Mouse (Mus musculus) adrenal gland, adult 8-10 months (tissue): ENCODE data around the gene Gng5. TPM values are rescaled to one million over a fixed set of nuclear protein-coding genes. Genes with fewer than 3 reads are reported as not detected.

ENCODE experiments used
- DNase-seq: peaks from one replicate; pipeline ENCODE4 v3.0.0; 2022
- total RNA-seq, 4 experiments: library from RNA; stranded (reverse); gene quantifications; 2 replicates each; pipeline ENCODE4 v1.2.4; 2022

Gene Gng5
- total RNA-seq: 100 to 1,000 TPM; 186 to 235 (median 206) TPM

DNA sequence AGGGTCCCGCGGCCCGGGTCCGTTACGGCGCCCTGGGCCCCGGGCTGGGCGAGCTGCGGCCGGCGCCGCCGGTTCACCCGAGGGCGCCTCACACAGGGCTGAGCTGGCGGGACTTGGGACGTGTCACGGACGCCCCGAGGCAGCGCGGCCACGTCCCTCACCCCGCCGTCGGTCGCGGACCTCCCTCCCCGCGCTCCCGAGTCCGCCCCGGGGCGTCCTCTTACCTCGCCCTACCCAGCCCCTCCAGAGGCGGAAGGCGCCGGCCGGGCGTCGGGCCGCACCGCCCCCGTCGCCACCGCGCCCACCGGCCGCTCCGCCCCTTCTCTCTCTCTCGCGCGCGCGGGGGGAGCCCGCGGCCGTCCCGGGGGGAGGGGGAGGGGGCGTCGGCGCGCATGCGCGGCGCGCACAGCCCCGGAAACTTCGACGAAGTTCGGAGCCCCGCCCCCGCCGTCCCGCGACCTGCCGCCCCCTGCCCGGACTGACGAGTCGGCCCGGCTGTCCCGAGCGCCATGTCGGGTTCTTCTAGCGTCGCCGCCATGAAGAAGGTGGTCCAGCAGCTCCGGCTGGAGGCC is at the start of gene Gng5, which contains the start of gene Spata1:
Gene Gng5, plus strand, starts transcription at position 377 of the 572 bp plus-strand sequence.
Gene Spata1, minus strand, starts transcription at position 323 of the 572 bp plus-strand sequence.
- peak; percentile 85 for DNase-seq

DNA sequence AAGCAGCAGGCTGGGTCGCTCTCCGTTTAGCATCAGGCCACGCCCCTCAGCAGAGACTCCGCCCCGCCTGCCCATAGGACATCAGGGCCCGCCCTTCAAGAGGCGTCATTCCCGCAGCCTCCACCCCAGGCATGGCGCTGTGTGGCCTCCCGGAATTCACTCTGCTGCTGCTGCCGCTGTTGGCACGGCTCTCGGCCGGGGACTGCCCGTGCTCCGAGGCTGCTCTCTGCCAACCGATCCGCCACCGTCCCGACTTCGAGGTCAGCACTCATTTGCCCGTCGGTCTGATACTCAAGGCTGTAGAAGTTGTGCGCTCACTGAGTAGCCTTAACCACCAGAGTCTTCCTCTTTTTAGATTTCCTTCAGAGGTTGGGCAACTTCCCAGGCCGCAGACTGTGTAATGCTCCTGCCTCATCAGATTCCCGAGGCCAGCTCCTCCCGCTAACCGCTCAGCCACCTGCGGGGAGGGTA is 49.2 kb upstream of the Gng5 start:
- peak; percentile 90 for DNase-seq

DNA sequence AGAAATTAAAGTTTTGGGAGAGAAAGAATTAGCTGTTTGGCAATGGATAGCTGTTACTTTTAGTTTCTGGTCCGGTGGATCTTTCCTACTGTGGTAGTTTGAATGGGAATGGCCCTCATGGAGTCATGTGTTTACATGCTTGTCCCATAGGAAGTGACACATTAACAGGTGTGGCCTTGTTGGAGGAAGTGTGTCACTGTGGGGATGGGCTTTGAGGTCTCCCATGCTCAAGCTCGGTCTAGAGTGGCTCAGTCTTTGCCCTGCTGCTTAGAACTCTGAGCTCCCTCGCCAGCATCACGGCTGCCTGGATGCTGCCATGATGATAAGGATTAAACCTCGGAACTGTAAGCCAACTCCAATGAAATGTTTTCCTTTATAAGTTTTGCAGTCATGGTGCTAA is 48.2 kb upstream of the Gng5 start:
- no peak for DNase-seq

DNA sequence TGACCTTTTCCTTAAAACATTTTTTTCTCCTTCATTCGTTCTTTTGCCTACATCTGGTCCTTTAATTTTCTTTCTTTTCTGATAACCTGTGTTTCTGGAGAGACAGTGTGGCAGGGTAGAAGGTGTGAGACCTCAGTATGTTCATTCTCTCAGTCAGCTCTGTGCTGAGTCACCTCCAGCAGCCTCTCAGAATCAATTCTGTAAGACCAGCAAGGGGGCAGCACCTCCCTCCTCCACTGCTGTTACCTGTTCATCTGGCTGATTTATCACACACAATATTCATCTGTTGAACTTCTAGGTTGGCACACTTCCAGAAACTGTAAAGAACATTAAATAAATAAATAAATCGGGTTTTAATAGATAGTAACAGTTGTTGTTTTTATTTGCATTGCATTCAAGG is 36.7 kb upstream of the Gng5 start:
- DNase-seq: no peak

- DNase-seq: no peak
Measured at GRCm38 (mm10) chr3:146469226-146469625, 30.4 kb upstream of the Gng5 start.

DNA sequence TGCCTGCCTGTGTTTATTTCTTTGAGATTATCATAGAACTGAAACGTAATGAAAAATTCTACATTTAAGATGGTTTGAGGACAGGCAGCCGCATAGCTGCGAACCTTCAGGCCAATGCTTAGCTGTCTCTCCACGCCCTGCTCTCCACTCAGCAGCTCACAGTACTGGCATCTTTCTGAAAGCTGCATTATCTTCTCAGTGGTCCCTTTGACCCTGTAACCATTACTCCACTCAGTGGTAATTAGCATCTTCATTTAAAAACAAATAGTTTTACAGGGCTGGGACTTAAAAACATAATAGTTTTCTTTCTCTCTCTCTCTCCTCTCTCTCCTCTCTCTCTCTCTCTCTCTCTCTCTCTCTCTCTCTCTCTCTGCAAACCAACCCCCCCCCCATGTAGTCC is 26.9 kb upstream of the Gng5 start:
- DNase-seq: no peak

DNA sequence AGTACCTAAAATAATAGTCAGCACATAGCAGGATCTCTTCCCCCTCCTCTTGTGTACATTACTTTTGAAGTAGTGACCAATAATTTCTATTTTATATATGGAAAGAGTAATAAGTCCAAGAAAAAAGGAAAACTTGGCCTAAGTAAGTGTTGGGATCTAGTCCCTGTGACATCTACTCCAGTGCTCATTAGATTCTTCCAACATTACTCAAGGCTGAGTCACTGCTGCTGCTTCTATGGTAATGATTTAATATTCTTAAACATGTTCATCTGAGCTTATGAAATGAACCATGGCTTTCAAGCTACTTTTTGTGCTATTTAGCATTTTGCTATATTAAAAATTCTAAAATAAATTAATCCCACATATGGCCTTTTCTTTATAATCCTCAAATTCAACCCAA is 25.9 kb upstream of the Gng5 start:
- no peak for DNase-seq

DNA sequence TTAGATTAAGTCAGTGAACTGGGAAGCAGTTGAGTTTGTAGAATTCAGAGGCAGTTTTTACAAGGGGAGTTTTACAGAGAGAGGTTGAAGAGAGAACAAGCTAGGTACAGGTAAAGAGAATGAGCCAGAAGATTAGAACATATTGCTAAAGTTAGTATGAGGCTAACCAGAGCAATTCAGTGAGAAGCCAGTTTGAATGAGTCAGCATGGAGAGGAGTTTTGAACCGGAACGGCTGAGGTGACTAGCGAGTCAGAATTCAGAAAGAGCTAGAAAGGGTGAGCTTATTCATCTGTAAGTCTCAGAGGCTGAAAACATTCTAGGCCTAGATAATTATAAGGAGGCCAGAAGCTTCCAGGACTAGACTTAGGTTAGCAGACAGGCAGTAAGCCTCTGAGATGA is 25.2 kb upstream of the Gng5 start:
- no peak for DNase-seq

DNA sequence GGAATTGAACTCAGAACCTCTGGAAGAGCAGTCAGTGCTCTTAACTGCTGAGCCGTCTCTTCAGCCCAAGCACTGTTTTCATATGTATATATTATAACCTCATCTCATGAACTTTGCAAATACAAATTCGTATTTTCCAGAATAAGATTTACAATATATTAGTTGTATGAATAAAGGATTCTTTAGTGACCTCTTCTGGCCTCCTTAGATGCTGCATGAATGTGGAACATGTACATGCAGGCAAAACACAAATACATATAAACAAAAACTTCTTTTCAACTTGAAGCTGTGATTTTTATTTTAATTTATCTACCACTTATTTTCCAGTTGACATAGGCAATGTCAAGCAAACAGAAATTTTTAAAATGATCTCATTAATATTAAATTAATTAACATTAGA is 17.6 kb upstream of the Gng5 start:
- DNase-seq: no peak

DNA sequence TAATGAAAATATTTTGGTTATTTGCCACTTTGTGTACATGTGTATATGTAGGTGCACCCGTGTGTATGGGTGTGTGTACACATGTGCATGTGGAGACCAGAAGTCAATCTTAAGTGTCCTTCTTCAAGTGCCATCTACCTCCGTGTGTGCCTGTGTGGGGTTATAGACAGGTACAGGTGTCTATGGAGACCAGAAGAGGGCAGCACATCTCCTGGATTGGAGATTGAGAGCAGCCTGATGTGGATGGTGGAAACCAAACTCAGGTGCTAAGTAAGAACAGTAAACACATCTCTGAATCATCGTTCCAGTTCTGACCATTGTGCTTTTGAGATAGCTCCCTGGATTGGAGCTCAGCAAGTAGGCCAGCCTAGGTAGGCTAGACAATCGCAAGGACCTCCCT is 13.1 kb upstream of the Gng5 start:
- no peak for DNase-seq

DNA sequence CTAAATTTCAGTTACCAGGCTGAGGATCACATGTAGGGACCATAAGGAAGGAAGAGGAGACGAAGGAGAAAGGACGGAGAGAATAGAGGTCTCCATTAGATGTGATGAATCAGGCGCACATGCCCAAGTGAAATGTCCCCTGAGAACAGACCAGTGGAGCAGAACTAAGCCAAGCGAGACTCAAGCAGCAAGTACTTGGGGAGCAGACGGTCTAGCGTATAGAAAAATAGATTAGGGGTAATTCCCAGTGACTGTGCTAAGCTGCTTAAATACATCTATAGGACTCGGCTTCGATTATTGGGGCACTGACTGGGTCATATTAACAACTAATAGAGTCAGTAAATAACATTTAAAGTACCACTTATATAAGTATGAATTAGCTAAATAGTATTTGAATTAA is 4.7 kb upstream of the Gng5 start:
- no peak for DNase-seq

GRCm38 (mm10) chr3:146498989-146499388 is 618 bp upstream of the Gng5 start:
- DNase-seq: no peak

DNA sequence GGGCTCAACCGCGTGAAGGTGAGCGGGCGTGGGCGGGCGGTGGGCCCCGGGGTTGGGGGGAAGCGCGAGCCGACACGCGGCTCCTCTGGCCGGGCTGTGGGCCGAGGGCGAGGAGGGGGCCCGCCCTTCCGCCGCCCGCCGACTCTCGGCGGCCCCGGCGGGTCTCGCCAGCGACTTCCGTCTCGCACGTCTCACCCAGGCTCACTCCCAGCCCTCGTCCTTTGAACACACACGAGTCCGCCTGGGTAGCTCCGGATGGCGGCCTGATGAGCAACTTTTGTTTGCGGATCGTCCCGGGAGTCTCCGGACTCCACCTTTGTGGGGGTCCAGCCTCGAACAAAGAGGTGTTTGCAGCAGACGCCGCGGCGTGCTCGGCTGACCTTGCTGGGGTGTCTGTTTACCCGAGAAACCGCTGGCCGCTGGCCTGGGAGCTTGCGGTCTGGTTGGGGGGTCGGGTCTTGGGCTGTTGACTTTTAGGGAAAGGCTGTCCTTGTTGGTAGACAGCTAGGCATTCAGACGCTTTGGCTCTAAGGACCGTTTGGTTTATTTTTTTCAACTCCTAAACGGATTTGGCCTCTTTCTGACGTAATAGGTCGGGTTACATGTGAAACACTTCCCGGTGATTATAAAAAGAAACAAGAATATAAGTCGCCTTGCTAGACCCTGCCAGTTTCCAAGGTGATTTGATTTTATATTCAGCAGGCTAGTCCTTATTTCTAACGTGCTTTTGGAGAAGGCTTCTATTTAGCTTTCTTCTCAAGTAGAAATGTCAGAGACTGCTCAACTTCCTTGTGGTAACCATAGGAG is 599 bp downstream of the Gng5 start:
- DNase-seq: peak; percentile 54

- no peak for DNase-seq
Measured at GRCm38 (mm10) chr3:146500810-146501201, 1.2 kb downstream of the Gng5 start.

GRCm38 (mm10) chr3:146501601-146502123 is 2.1 kb downstream of the Gng5 start:
- no peak for DNase-seq

DNA sequence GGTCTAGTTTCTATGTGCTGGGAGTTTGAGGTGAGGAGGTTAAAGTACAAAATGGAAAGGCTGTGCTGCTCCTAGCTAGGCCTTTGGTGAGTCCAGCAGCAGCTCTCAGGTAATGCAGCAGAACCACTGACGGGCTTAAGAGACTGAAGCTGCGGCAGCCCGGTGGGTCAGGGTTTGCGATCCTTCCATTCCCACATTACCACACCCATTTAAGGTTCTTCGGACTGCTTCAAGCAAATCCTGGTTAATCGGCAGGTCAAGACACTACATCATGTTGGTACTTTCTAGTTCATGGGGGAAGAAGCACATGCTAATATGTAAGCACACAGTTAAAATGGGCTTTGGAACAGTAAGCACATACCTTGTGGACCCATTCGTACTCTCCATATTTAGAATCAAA is 7.1 kb downstream of the Gng5 start:
- DNase-seq: no peak

DNA sequence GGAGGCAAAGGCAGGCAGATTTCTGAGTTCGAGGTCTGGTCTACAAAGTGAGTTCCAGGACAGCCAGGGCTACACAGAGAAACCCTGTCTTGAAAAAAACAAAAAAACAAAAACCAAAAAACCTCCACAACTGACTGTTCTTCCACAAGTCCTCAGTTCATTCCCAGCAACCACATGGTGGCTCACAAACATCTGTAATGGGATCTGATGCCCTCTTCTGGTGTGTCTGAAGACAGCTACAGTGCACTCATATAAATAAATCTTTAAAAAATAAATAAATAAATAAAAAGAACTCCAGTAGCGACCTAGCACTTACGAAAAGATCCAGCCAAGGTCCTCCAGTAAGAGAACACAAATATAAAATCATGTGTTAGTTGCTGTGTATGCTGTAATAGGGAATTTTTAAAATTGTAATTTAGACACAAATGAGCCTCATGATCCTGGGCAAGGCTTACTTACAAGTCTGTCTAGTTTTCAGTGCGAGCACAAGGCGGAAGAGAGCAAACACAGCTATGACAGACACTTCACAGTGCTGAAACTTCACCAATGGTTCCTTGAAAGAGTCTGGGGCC is 20.7 kb downstream of the Gng5 start:
- DNase-seq: no peak

GRCm38 (mm10) chr3:146520798-146521651 is 21.4 kb downstream of the Gng5 start, which contains the start of gene Rpf1:
TSS of gene Rpf1 (minus strand) at chr3:146521429.
- peak; percentile 89 for DNase-seq

DNA sequence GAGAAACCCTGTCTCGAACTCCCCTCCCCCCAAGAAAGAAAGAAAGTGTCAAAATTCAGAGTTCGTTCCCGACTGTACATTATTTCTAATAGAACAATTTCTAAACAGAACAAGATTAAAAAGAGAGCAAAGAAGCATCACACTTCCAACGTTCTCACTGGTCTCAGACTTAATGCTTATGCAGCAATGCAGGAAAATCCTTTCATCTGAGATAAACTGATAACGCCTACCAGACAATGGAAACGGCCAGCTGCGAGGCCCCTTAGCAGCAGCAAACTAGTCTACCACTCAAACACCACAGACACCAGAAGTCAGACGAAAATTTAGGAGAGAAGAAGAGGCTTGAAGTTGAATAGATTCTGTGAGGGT is 22.0 kb downstream of the Gng5 start:
- no peak for DNase-seq

DNA sequence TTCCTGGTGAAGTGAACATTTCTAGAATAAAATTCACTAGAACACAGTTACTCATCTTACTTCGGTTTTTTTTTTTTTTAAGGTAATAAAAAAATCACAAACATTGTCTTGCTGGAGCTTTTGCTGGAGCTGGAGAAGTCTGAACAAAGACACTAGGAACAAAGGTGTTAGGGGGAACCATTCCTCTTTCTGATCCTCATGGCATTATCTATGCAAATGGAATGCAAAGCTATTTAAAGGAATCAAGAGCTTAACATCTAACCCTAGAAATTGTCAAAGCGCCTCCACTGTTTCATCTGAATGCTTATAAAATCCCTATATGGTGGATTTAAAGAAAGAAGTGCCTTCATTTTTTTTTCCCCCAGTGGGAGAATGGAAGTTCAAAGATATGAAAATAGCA is 28.7 kb downstream of the Gng5 start:
- no peak for DNase-seq

GRCm38 (mm10) chr3:146534986-146535385 is 35.4 kb downstream of the Gng5 start:
- no peak for DNase-seq

GRCm38 (mm10) chr3:146540521-146541273 is 41.1 kb downstream of the Gng5 start:
- DNase-seq: no peak
